Mouse (Mus musculus): Measurements from ENCODE around the gene Slc30a7. TPM values are rescaled to one million over a fixed set of nuclear protein-coding genes. Genes with fewer than 3 reads are reported as not detected.

Slc30a7 gene
- polyA plus RNA-seq, 1 experiment from 2014 or later = 34.2 TPM

- H3K27ac ChIP-seq (ENCODE audit: low read depth, low read length) = no peak overlapping the region
- no peaks in the 10 kb centered on the region for H3K4me1 ChIP-seq (ENCODE audit: control insufficient read depth, insufficient read depth, low read length)
- peaks cover 8% of the 10 kb centered on the region; the same call in 1 of the 2 replicates for H3K36me3 ChIP-seq (ENCODE audit: control insufficient read depth, insufficient read depth, low read length)
- H3K4me3 ChIP-seq (ENCODE audit: low read length) = no peak overlapping the region
- no peak for ATAC-seq (ENCODE audit: low FRiP score, low TSS enrichment)
- no peaks in the 10 kb centered on the region for H3K27me3 ChIP-seq (ENCODE audit: control insufficient read depth, insufficient read depth, low read length)
- H3K9ac ChIP-seq (ENCODE audit: low read depth, low read length) = no peak overlapping the region
- WGBS = 94% methylated on average over 11 of the region's 11 CpGs
- H3K9me3 ChIP-seq (ENCODE audit: control insufficient read depth, low read length) = no peaks in the 10 kb centered on the region
- H3K4me2 ChIP-seq (replicated peaks; ENCODE audit: low read depth, low read length) = no peak overlapping the region
These were observed 45.7 kb downstream of the Slc30a7 start for GRCm38 (mm10) chr3:115961311-115962027.

DNA sequence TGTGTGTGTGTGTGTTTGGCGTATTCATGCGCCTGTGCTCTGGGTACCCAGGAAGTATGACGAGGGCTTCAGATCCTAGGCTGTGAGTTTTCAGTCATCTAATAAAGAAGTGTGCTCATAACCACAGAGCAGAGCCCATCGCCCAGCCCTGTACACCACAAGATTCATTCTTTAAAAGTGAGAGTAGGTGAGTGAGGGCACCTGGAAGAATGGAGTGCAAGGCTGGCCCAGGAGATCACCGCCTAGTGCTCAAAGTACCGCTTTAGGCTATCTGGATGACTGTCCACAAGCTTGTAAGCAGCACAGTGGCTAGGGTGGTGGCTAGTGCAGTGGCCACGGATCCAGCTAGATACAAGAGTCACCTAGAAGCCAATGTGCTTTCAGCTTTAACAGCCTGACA is 50.0 kb downstream of the Slc30a7 start:
- ATAC-seq (ENCODE audit: low FRiP score, low TSS enrichment) = no peak
- 97% methylated on average over 7 of the region's 7 CpGs for WGBS
- Histone ChIP-seq H3K27me3 (ENCODE audit: control insufficient read depth, insufficient read depth, low read length) (no peaks in the 10 kb centered on the region), H3K9ac (ENCODE audit: low read depth, low read length) (no peak overlapping the region), H3K36me3 (ENCODE audit: control insufficient read depth, insufficient read depth, low read length) (peaks cover 34% of the 10 kb centered on the region; the same call in 1 of the 2 replicates), H3K4me2 (replicated peaks; ENCODE audit: low read depth, low read length) (no peak overlapping the region), H3K9me3 (ENCODE audit: control insufficient read depth, low read length) (no peaks in the 10 kb centered on the region), H3K4me3 (ENCODE audit: low read length) (no peak overlapping the region), H3K27ac (ENCODE audit: low read depth, low read length) (no peak overlapping the region), H3K4me1 (ENCODE audit: control insufficient read depth, insufficient read depth, low read length) (no peaks in the 10 kb centered on the region)

GRCm38 (mm10) chr3:115953088-115953487 is 54.1 kb downstream of the Slc30a7 start:
- no peak for ATAC-seq (ENCODE audit: low FRiP score, low TSS enrichment)

DNA sequence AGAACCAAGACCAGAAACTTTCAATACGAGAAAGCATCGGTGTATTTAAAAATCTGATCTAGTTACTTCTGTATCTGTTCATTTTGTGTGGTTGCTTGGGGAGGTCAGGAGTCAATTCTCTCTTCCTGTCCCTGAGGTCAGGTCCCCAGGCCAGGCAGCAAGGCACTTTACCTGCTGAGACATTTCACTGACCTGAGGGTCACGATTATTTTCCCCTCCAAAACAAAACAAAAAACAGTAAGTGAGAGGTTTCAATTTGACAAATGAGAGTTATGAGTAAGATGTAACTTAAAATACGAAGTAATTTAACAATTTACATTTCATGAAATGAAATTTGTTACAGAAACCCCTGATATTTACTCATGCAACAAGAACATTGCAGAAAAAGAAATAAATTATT is 54.9 kb downstream of the Slc30a7 start:
- H3K36me3 ChIP-seq (ENCODE audit: control insufficient read depth, insufficient read depth, low read length) = peaks cover 32% of the 10 kb centered on the region; the same call in 1 of the 2 replicates
- WGBS = 87% methylated on average over 4 of the region's 4 CpGs
- no peaks in the 10 kb centered on the region for H3K4me1 ChIP-seq (ENCODE audit: control insufficient read depth, insufficient read depth, low read length)
- no peaks in the 10 kb centered on the region for H3K9me3 ChIP-seq (ENCODE audit: control insufficient read depth, low read length)
- H3K4me2 ChIP-seq (replicated peaks; ENCODE audit: low read depth, low read length) = no peak overlapping the region
- no peaks in the 10 kb centered on the region for H3K27me3 ChIP-seq (ENCODE audit: control insufficient read depth, insufficient read depth, low read length)
- no peak overlapping the region for H3K4me3 ChIP-seq (ENCODE audit: low read length)
- no peak overlapping the region for H3K9ac ChIP-seq (ENCODE audit: low read depth, low read length)
- no peak overlapping the region for H3K27ac ChIP-seq (ENCODE audit: low read depth, low read length)
- ATAC-seq (ENCODE audit: low FRiP score, low TSS enrichment) = no peak

More at GRCm38 (mm10) chr3:115953088-115953487, 54.1 kb downstream of the Slc30a7 start:
- Histone ChIP-seq H3K4me2 (replicated peaks; ENCODE audit: low read depth, low read length) (no peak overlapping the region), H3K27me3 (ENCODE audit: control insufficient read depth, insufficient read depth, low read length) (no peaks in the 10 kb centered on the region), H3K27ac (ENCODE audit: low read depth, low read length) (no peak overlapping the region), H3K9ac (ENCODE audit: low read depth, low read length) (no peak overlapping the region), H3K36me3 (ENCODE audit: control insufficient read depth, insufficient read depth, low read length) (peaks cover 36% of the 10 kb centered on the region; the same call in 1 of the 2 replicates), H3K9me3 (ENCODE audit: control insufficient read depth, low read length) (no peaks in the 10 kb centered on the region), H3K4me1 (ENCODE audit: control insufficient read depth, insufficient read depth, low read length) (no peaks in the 10 kb centered on the region), H3K4me3 (ENCODE audit: low read length) (no peak overlapping the region)
- 87% methylated on average over 3 of the region's 3 CpGs for WGBS

DNA sequence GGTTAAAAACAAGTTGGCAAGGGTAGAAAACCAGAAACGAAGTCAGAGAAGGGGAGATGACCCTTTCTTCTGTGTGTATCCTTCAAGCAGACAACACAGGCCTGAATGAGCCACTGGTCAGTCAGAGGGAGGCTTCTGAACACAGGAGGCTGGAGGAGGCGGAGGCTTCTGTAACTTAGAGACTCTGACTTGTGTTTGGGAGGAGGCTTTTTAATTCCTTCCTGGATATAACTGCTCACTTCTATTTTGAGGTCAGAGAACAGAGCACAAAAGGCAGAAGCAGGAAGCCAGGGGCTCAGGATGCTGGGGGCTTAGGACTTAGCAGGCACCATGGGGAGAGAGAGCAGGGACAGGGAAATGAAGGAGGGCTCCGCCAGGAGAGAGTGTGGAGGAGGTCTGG is 56.0 kb downstream of the Slc30a7 start:
- H3K4me3 ChIP-seq (ENCODE audit: low read length) = no peak overlapping the region
- WGBS = 87% methylated on average over 3 of the region's 3 CpGs
- peaks cover 34% of the 10 kb centered on the region; the same call in 1 of the 2 replicates for H3K36me3 ChIP-seq (ENCODE audit: control insufficient read depth, insufficient read depth, low read length)
- no peak overlapping the region for H3K9ac ChIP-seq (ENCODE audit: low read depth, low read length)
- no peak for ATAC-seq (ENCODE audit: low FRiP score, low TSS enrichment)
- no peaks in the 10 kb centered on the region for H3K9me3 ChIP-seq (ENCODE audit: control insufficient read depth, low read length)
- no peaks in the 10 kb centered on the region for H3K4me1 ChIP-seq (ENCODE audit: control insufficient read depth, insufficient read depth, low read length)
- H3K27ac ChIP-seq (ENCODE audit: low read depth, low read length) = no peak overlapping the region
- H3K4me2 ChIP-seq (replicated peaks; ENCODE audit: low read depth, low read length) = no peak overlapping the region
- no peaks in the 10 kb centered on the region for H3K27me3 ChIP-seq (ENCODE audit: control insufficient read depth, insufficient read depth, low read length)

GRCm38 (mm10) chr3:115949921-115950877 is 57.0 kb downstream of the Slc30a7 start:
- H3K36me3 ChIP-seq (ENCODE audit: control insufficient read depth, insufficient read depth, low read length) = peaks cover 36% of the 10 kb centered on the region; the same call in 1 of the 2 replicates
- H3K9me3 ChIP-seq (ENCODE audit: control insufficient read depth, low read length) = no peaks in the 10 kb centered on the region
- no peaks in the 10 kb centered on the region for H3K27me3 ChIP-seq (ENCODE audit: control insufficient read depth, insufficient read depth, low read length)
- no peak for ATAC-seq (ENCODE audit: low FRiP score, low TSS enrichment)
- no peak overlapping the region for H3K27ac ChIP-seq (ENCODE audit: low read depth, low read length)
- no peak overlapping the region for H3K4me3 ChIP-seq (ENCODE audit: low read length)
- H3K4me1 ChIP-seq (ENCODE audit: control insufficient read depth, insufficient read depth, low read length) = no peaks in the 10 kb centered on the region
- WGBS = 87% methylated on average over 6 of the region's 6 CpGs
- H3K9ac ChIP-seq (ENCODE audit: low read depth, low read length) = no peak overlapping the region
- no peak overlapping the region for H3K4me2 ChIP-seq (replicated peaks; ENCODE audit: low read depth, low read length)

- no peak overlapping the region for H3K9ac ChIP-seq (ENCODE audit: low read depth, low read length)
- no peaks in the 10 kb centered on the region for H3K27me3 ChIP-seq (ENCODE audit: control insufficient read depth, insufficient read depth, low read length)
- WGBS = 73% methylated on average over 3 of the region's 3 CpGs
- no peak overlapping the region for H3K27ac ChIP-seq (ENCODE audit: low read depth, low read length)
- H3K9me3 ChIP-seq (ENCODE audit: control insufficient read depth, low read length) = no peaks in the 10 kb centered on the region
- no peak overlapping the region for H3K4me2 ChIP-seq (replicated peaks; ENCODE audit: low read depth, low read length)
- H3K36me3 ChIP-seq (ENCODE audit: control insufficient read depth, insufficient read depth, low read length) = peaks cover 37% of the 10 kb centered on the region
- H3K4me3 ChIP-seq (ENCODE audit: low read length) = no peak overlapping the region
- no peak for ATAC-seq (ENCODE audit: low FRiP score, low TSS enrichment)
- no peaks in the 10 kb centered on the region for H3K4me1 ChIP-seq (ENCODE audit: control insufficient read depth, insufficient read depth, low read length)
These were observed 57.8 kb downstream of the Slc30a7 start for GRCm38 (mm10) chr3:115949220-115949920.

DNA sequence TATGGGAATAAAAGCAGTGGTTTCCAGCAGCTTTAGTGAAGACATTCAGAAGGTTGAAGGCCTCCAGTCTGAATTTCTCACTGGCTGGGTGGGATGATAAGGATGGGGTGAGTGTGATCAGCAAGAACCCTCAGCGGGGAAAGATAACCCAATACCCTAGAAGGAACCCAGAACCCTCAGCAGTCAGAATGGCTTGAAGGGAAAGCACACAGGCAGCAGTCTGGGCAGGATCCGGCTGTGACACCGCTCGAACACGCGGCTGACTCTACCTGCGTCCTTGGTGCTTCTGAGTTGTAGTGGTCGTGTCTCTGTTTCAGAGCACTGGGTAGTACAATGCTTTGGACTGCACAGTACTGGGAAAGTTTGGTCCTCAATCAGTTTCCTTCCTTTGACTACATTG is 60.9 kb downstream of the Slc30a7 start:
- H3K9ac ChIP-seq (ENCODE audit: low read depth, low read length) = no peak overlapping the region
- WGBS = 95% methylated on average over 8 of the region's 8 CpGs
- H3K9me3 ChIP-seq (ENCODE audit: control insufficient read depth, low read length) = no peaks in the 10 kb centered on the region
- H3K4me2 ChIP-seq (replicated peaks; ENCODE audit: low read depth, low read length) = no peak overlapping the region
- H3K4me1 ChIP-seq (ENCODE audit: control insufficient read depth, insufficient read depth, low read length) = no peaks in the 10 kb centered on the region
- no peaks in the 10 kb centered on the region for H3K27me3 ChIP-seq (ENCODE audit: control insufficient read depth, insufficient read depth, low read length)
- H3K4me3 ChIP-seq (ENCODE audit: low read length) = no peak overlapping the region
- H3K36me3 ChIP-seq (ENCODE audit: control insufficient read depth, insufficient read depth, low read length) = peaks cover 28% of the 10 kb centered on the region
- ATAC-seq (ENCODE audit: low FRiP score, low TSS enrichment) = no peak
- H3K27ac ChIP-seq (ENCODE audit: low read depth, low read length) = no peak overlapping the region

Data from kidney, embryonic 14.5 days (tissue).